Mouse (Mus musculus) midbrain, embryonic 12.5 days (tissue): Measurements from ENCODE around the gene Adh6a. TPM values are rescaled to one million over a fixed set of nuclear protein-coding genes. Genes with fewer than 3 reads are reported as not detected.

Experiments used
- ATAC-seq: fragments of 200-750 bp; cut with Nextera tagmentation; 2 replicates; pipeline ENCODE4 v1.8.0; 2017; ENCODE audit warnings: low read depth, moderate TSS enrichment, moderate library complexity; ENCODE audit not compliant: low FRiP score
- H3K27ac ChIP-seq: fragments of 300-500 bp; sonication (generic); replicated peaks from 2 replicates; pipeline ENCODE4 v1.5.1; 2016; ENCODE audit warnings: mild to moderate bottlenecking
- H3K27me3 ChIP-seq: fragments of 300-500 bp; sonication (generic); 2 replicates; pipeline ENCODE4 v1.6.1; 2016; ENCODE audit warnings: mild to moderate bottlenecking
- H3K36me3 ChIP-seq: fragments of 300-500 bp; sonication (generic); 2 replicates; pipeline ENCODE4 v1.6.1; 2016
- H3K4me1 ChIP-seq: fragments of 300-500 bp; sonication (generic); 2 replicates; pipeline ENCODE4 v1.6.1; 2016
- H3K4me2 ChIP-seq: fragments of 300-500 bp; sonication (generic); replicated peaks from 2 replicates; pipeline ENCODE4 v1.6.1; 2016; ENCODE audit warnings: mild to moderate bottlenecking, moderate library complexity
- H3K4me3 ChIP-seq: fragments of 300-500 bp; sonication (generic); 2 replicates; pipeline ENCODE4 v1.5.1; 2016; ENCODE audit warnings: mild to moderate bottlenecking
- H3K9ac ChIP-seq: fragments of 300-500 bp; sonication (generic); replicated peaks from 2 replicates; pipeline ENCODE4 v1.6.1; 2016; ENCODE audit warnings: mild to moderate bottlenecking, moderate library complexity
- H3K9me3 ChIP-seq: fragments of 300-500 bp; sonication (generic); 2 replicates; pipeline ENCODE4 v1.6.1; 2016; ENCODE audit warnings: mild to moderate bottlenecking
- WGBS: fragments of 180-500 bp; shearing (Covaris S2); methylation state at CpG from one replicate; pipeline ENCODE4 v1.1.7; 2016; 5-methylcytosine and 5-hydroxymethylcytosine counted together
- polyA plus RNA-seq: library from polyadenylated mRNA; unstranded; fragments of >200 nt; fragmentation: Nextera tagmentation; extraction: Ambion mirVana; gene quantifications from 2 replicates; pipeline ENCODE4 v1.2.1, GENCODE M21; 2016

The Adh6a gene
- not detected in 2 replicates for polyA plus RNA-seq

GRCm38 (mm10) chr3:138312965-138313364 lies at the start of gene Adh6a:
Gene Adh6a, plus strand, starts transcription at chr3:138313286.
- H3K4me1 ChIP-seq: no peaks in the 10 kb centered on the region

GRCm38 (mm10) chr3:138264648-138265047 lies 48.4 kb upstream of the Adh6a start:
- Histone ChIP-seq H3K27me3 (no peaks in the 10 kb centered on the region), H3K9ac (no peak overlapping the region), H3K9me3 (no peaks in the 10 kb centered on the region), H3K36me3 (no peaks in the 10 kb centered on the region), H3K4me1 (no peaks in the 10 kb centered on the region), H3K4me2 (no peak overlapping the region), H3K4me3 (no peak overlapping the region), H3K27ac (no peak overlapping the region)
- no peak for ATAC-seq
- 86% methylated on average over 3 of the region's 3 CpGs for WGBS

More at GRCm38 (mm10) chr3:138312965-138313364, at the start of gene Adh6a:
- Histone ChIP-seq H3K4me3 (no peak within 1 kb of the TSS), H3K4me2 (no peak within 1 kb of the TSS), H3K9ac (no peak within 1 kb of the TSS), H3K36me3 (no peaks in the 10 kb centered on the region), H3K27ac (no peak within 1 kb of the TSS), H3K9me3 (no peaks in the 10 kb centered on the region), H3K27me3 (no peaks in the 10 kb centered on the region)
- 92% methylated on average over 5 of the region's 5 CpGs for WGBS
- no peak for ATAC-seq

GRCm38 (mm10) chr3:138270507-138270906 lies 42.6 kb upstream of the Adh6a start:
- Histone ChIP-seq H3K4me3 (no peak overlapping the region), H3K9me3 (no peaks in the 10 kb centered on the region), H3K27me3 (no peaks in the 10 kb centered on the region), H3K9ac (no peak overlapping the region), H3K27ac (no peak overlapping the region), H3K4me2 (no peak overlapping the region), H3K36me3 (no peaks in the 10 kb centered on the region), H3K4me1 (no peaks in the 10 kb centered on the region)
- WGBS: 70% methylated on average over 1 of the region's 1 CpGs
- no peak for ATAC-seq

GRCm38 (mm10) chr3:138271297-138271696 lies 41.8 kb upstream of the Adh6a start:
- Histone ChIP-seq H3K27me3 (no peaks in the 10 kb centered on the region), H3K9me3 (no peaks in the 10 kb centered on the region), H3K36me3 (no peaks in the 10 kb centered on the region), H3K4me3 (no peak overlapping the region), H3K27ac (no peak overlapping the region), H3K4me2 (no peak overlapping the region), H3K9ac (no peak overlapping the region), H3K4me1 (no peaks in the 10 kb centered on the region)
- ATAC-seq: no peak
- WGBS: 91% methylated on average over 2 of the region's 2 CpGs

- Histone ChIP-seq H3K9me3 (no peaks in the 10 kb centered on the region), H3K4me3 (no peak overlapping the region), H3K9ac (no peak overlapping the region), H3K27ac (no peak overlapping the region), H3K4me2 (no peak overlapping the region), H3K27me3 (no peaks in the 10 kb centered on the region), H3K36me3 (no peaks in the 10 kb centered on the region), H3K4me1 (no peaks in the 10 kb centered on the region)
- 93% methylated on average over 7 of the region's 7 CpGs for WGBS
- ATAC-seq: no peak
Measured at GRCm38 (mm10) chr3:138273080-138273479, 40.0 kb upstream of the Adh6a start.

GRCm38 (mm10) chr3:138275100-138275499 lies 38.0 kb upstream of the Adh6a start:
- Histone ChIP-seq H3K27me3 (no peaks in the 10 kb centered on the region), H3K4me2 (no peak overlapping the region), H3K9me3 (no peaks in the 10 kb centered on the region), H3K4me1 (no peaks in the 10 kb centered on the region), H3K36me3 (no peaks in the 10 kb centered on the region), H3K4me3 (no peak overlapping the region), H3K9ac (no peak overlapping the region), H3K27ac (no peak overlapping the region)
- ATAC-seq: no peak
- 85% methylated on average over 3 of the region's 3 CpGs for WGBS

- Histone ChIP-seq H3K9me3 (no peaks in the 10 kb centered on the region), H3K27me3 (no peaks in the 10 kb centered on the region), H3K4me3 (no peak overlapping the region), H3K4me1 (no peaks in the 10 kb centered on the region; the same call in 1 of the 2 replicates), H3K27ac (no peak overlapping the region), H3K36me3 (no peaks in the 10 kb centered on the region), H3K4me2 (no peak overlapping the region), H3K9ac (no peak overlapping the region)
- no peak for ATAC-seq
- 70% methylated on average over 9 of the region's 9 CpGs for WGBS
Measured at GRCm38 (mm10) chr3:138282556-138282955, 30.5 kb upstream of the Adh6a start.

- WGBS: 87% methylated on average over 1 of the region's 1 CpGs
- no peaks in the 10 kb centered on the region; the same call in 1 of the 2 replicates for H3K4me1 ChIP-seq
- no peak overlapping the region for H3K27ac ChIP-seq
- H3K27me3 ChIP-seq: no peaks in the 10 kb centered on the region
- no peaks in the 10 kb centered on the region for H3K36me3 ChIP-seq
- H3K4me2 ChIP-seq: no peak overlapping the region
- no peaks in the 10 kb centered on the region for H3K9me3 ChIP-seq
- H3K9ac ChIP-seq: no peak overlapping the region
- no peak overlapping the region for H3K4me3 ChIP-seq
- no peak for ATAC-seq
Measured at GRCm38 (mm10) chr3:138283831-138284230, 29.3 kb upstream of the Adh6a start.

GRCm38 (mm10) chr3:138285986-138286385 lies 27.1 kb upstream of the Adh6a start:
- Histone ChIP-seq H3K4me1 (no peaks in the 10 kb centered on the region; the same call in 1 of the 2 replicates), H3K9ac (no peak overlapping the region), H3K27me3 (no peaks in the 10 kb centered on the region), H3K36me3 (no peaks in the 10 kb centered on the region), H3K27ac (no peak overlapping the region), H3K4me2 (no peak overlapping the region), H3K9me3 (no peaks in the 10 kb centered on the region), H3K4me3 (no peak overlapping the region)
- WGBS: 88% methylated on average over 7 of the region's 7 CpGs
- ATAC-seq: no peak

GRCm38 (mm10) chr3:138287686-138288085 lies 25.4 kb upstream of the Adh6a start:
- H3K4me3 ChIP-seq: no peak overlapping the region
- H3K9me3 ChIP-seq: no peaks in the 10 kb centered on the region
- ATAC-seq: no peak
- no peaks in the 10 kb centered on the region for H3K36me3 ChIP-seq
- H3K4me1 ChIP-seq: no peaks in the 10 kb centered on the region
- no peaks in the 10 kb centered on the region for H3K27me3 ChIP-seq
- no peak overlapping the region for H3K4me2 ChIP-seq
- H3K27ac ChIP-seq: no peak overlapping the region
- 91% methylated on average over 4 of the region's 4 CpGs for WGBS
- H3K9ac ChIP-seq: no peak overlapping the region

- WGBS: 67% methylated on average over 2 of the region's 2 CpGs
- Histone ChIP-seq H3K4me2 (no peak overlapping the region), H3K4me3 (no peak overlapping the region), H3K9ac (no peak overlapping the region), H3K36me3 (no peaks in the 10 kb centered on the region), H3K9me3 (no peaks in the 10 kb centered on the region), H3K4me1 (no peaks in the 10 kb centered on the region), H3K27me3 (no peaks in the 10 kb centered on the region), H3K27ac (no peak overlapping the region)
- ATAC-seq: no peak
Measured at GRCm38 (mm10) chr3:138290672-138291071, 22.4 kb upstream of the Adh6a start.

- no peak for ATAC-seq
- Histone ChIP-seq H3K9ac (no peak overlapping the region), H3K4me3 (no peak overlapping the region), H3K4me1 (no peaks in the 10 kb centered on the region), H3K27ac (no peak overlapping the region), H3K4me2 (no peak overlapping the region), H3K9me3 (no peaks in the 10 kb centered on the region), H3K27me3 (no peaks in the 10 kb centered on the region), H3K36me3 (no peaks in the 10 kb centered on the region)
- WGBS: 91% methylated on average over 4 of the region's 4 CpGs
Measured at GRCm38 (mm10) chr3:138291529-138292117, 21.5 kb upstream of the Adh6a start.
